In genomic region chr7:142967884-142968808, GRCm38 (mm10) we compare ENCODE assay signal across 9 mouse cellular contexts. TPM values are rescaled to one million over a fixed set of nuclear protein-coding genes. Genes with fewer than 3 reads are reported as not detected.
DNase-seq lines count a peak whose midpoint lies in the region; ATAC-seq and TF ChIP-seq lines count a peak whose summit lies in the region.
"Had no signal": no experiment of that assay in that cellular context is flagged by ENCODE, and none has a peak within 500 bp of the region (broad histone marks: within the 10 kb centered on the region; RNA-seq: fewer than 3 reads in every experiment).

No protein-coding gene starts in this region.

- peak overlapping the region; percentile 36 for H3K4me3 ChIP-seq in brown adipose tissue, adult 24 weeks (ENCODE audit: insufficient read depth, low read depth, low read length)
- H3K4me3 ChIP-seq in kidney, embryonic 16.5 days (ENCODE audit: low read length), result peak overlapping the region; percentile 54
- H3K4me3 ChIP-seq in liver, adult 2 months (ENCODE audit: insufficient read depth, low read depth, low read length), result peak overlapping the region; percentile 31; the same call in 1 of the 2 replicates
- peak overlapping the region; percentile 47 for H3K4me3 ChIP-seq in midbrain, embryonic 16.5 days (ENCODE audit: low read depth, low read length)
- H3K4me3 ChIP-seq in stomach, postnatal 0 days (ENCODE audit: low read depth, low read length), result peak overlapping the region; percentile 41
- H3K4me3 ChIP-seq: myocyte had no signal

- H3K9ac ChIP-seq in kidney, embryonic 16.5 days (replicated peaks; ENCODE audit: low read length), result peak overlapping the region; percentile 28
- H3K9ac ChIP-seq in liver, adult 2 months (ENCODE audit: low read depth, low read length), result no peak overlapping the region
- H3K9ac ChIP-seq in midbrain, embryonic 16.5 days (ENCODE audit: low read depth, low read length), result peak overlapping the region; percentile 61
- H3K9ac ChIP-seq in stomach, postnatal 0 days (ENCODE audit: low read length), result peak overlapping the region; percentile 50

- H3K79me2 ChIP-seq in liver, adult 2 months (ENCODE audit: control insufficient read depth, insufficient read depth, low read length), result no peaks in the 10 kb centered on the region

- H3K4me1 ChIP-seq in brown adipose tissue, adult 24 weeks (ENCODE audit: control insufficient read depth, insufficient read depth, insufficient read length, low read length), result no peaks in the 10 kb centered on the region
- H3K4me1 ChIP-seq in kidney, embryonic 16.5 days (ENCODE audit: insufficient read depth, low read length), result peaks cover 25% of the 10 kb centered on the region
- H3K4me1 ChIP-seq in liver, adult 2 months (ENCODE audit: control insufficient read depth, insufficient read depth, low read length), result peaks cover 3% of the 10 kb centered on the region; the same call in 1 of the 2 replicates
- H3K4me1 ChIP-seq in midbrain, embryonic 16.5 days (ENCODE audit: control insufficient read depth, insufficient read depth, low read length), result peaks cover 20% of the 10 kb centered on the region
- peaks cover 9% of the 10 kb centered on the region; the same call in 1 of the 2 replicates for H3K4me1 ChIP-seq in stomach, postnatal 0 days (replicated peaks; ENCODE audit: control insufficient read depth, insufficient read depth)

- no peak overlapping the region for H3K27ac ChIP-seq in brown adipose tissue, adult 24 weeks (replicated peaks; ENCODE audit: low read depth, low read length)
- no peak overlapping the region for H3K27ac ChIP-seq in kidney, embryonic 16.5 days (ENCODE audit: low read length)
- H3K27ac ChIP-seq in liver, adult 2 months (replicated peaks; ENCODE audit: insufficient read depth, low read depth, low read length), result no peak overlapping the region
- H3K27ac ChIP-seq in midbrain, embryonic 16.5 days (ENCODE audit: low read length), result no peak overlapping the region
- peak overlapping the region; percentile 86 for H3K27ac ChIP-seq in stomach, postnatal 0 days (replicated peaks)

- peak overlapping the region; percentile 94 for H3K4me2 ChIP-seq in kidney, embryonic 16.5 days (replicated peaks; ENCODE audit: low read depth, low read length)
- H3K4me2 ChIP-seq in midbrain, embryonic 16.5 days (ENCODE audit: low read length), result peak overlapping the region; percentile 90
- peak overlapping the region; percentile 82 for H3K4me2 ChIP-seq in stomach, postnatal 0 days (replicated peaks; ENCODE audit: low read depth)

- no peak for ATAC-seq in CD4-positive, CD25-positive, alpha-beta regulatory T cell, adult 4 months
- peak; percentile 64 for ATAC-seq in kidney, embryonic 16.5 days (ENCODE audit: low FRiP score, low TSS enrichment)
- ATAC-seq in midbrain, embryonic 16.5 days, result peak; percentile 90
- ATAC-seq in stomach, postnatal 0 days (ENCODE audit: low FRiP score, low TSS enrichment), result peak; percentile 48

- TF ChIP-seq POLR2A in liver, adult 2 months (IDR thresholded peaks at IDR 0.05; ENCODE audit: extremely low read depth, insufficient read depth, low read length), result no peak

- no peaks in the 10 kb centered on the region for H3K36me3 ChIP-seq in kidney, embryonic 16.5 days (ENCODE audit: insufficient read depth, low read length)
- H3K36me3 ChIP-seq in liver, adult 2 months (ENCODE audit: control insufficient read depth, insufficient read depth, low read length), result no peaks in the 10 kb centered on the region
- H3K36me3 ChIP-seq in midbrain, embryonic 16.5 days (ENCODE audit: control insufficient read depth, insufficient read depth, low read length), result no peaks in the 10 kb centered on the region
- no peaks in the 10 kb centered on the region for H3K36me3 ChIP-seq in stomach, postnatal 0 days (ENCODE audit: control insufficient read depth, insufficient read depth, low read length)

- TF ChIP-seq EP300 in stomach, postnatal 0 days (optimal IDR thresholded peaks at IDR 0.05), result no peak

- under 1% methylated on average over 90 of the region's 90 CpGs for WGBS in kidney, embryonic 16.5 days
- WGBS in liver, adult 2 months, result under 1% methylated on average over 90 of the region's 90 CpGs
- WGBS in midbrain, embryonic 16.5 days, result under 1% methylated on average over 90 of the region's 90 CpGs
- under 1% methylated on average over 89 of the region's 90 CpGs for WGBS in stomach, postnatal 0 days

- no peak for TF ChIP-seq CTCF in liver, adult 2 months (IDR thresholded peaks at IDR 0.05; ENCODE audit: low read depth, low read length)
- peak; percentile 57 for TF ChIP-seq CTCF in stomach, postnatal 0 days (IDR thresholded peaks at IDR 0.05; ENCODE audit: low read depth)

- peak; percentile 73 for DNase-seq in CD4-positive, CD25-positive, alpha-beta regulatory T cell, adult 2 months (ENCODE audit: low read depth, low spot score)
- peak; percentile 29 to 39 for DNase-seq in frontal cortex, postnatal 25 days (ENCODE audit: low spot score in 2 of 2)
- DNase-seq in liver, adult 2 months (ENCODE audit: extremely low read depth, low read depth, low spot score), result peak; percentile 12
- peak; percentile 71 for DNase-seq in stomach, postnatal 0 days (ENCODE audit: low spot score)

- peaks cover 67% of the 10 kb centered on the region for H3K27me3 ChIP-seq in kidney, embryonic 16.5 days (ENCODE audit: insufficient read depth, low read length)
- peaks cover 15% of the 10 kb centered on the region for H3K27me3 ChIP-seq in liver, adult 2 months (ENCODE audit: control insufficient read depth, insufficient read depth, low read length)
- H3K27me3 ChIP-seq in midbrain, embryonic 16.5 days (ENCODE audit: control insufficient read depth, insufficient read depth, low read depth, low read length), result peaks cover 59% of the 10 kb centered on the region
- H3K27me3 ChIP-seq in stomach, postnatal 0 days (ENCODE audit: control insufficient read depth, insufficient read depth, low read length), result peaks cover 14% of the 10 kb centered on the region; the same call in 1 of the 2 replicates

- H3K9me3 ChIP-seq in kidney, embryonic 16.5 days (ENCODE audit: low read length), result no peaks in the 10 kb centered on the region
- no peaks in the 10 kb centered on the region for H3K9me3 ChIP-seq in midbrain, embryonic 16.5 days (replicated peaks; ENCODE audit: control insufficient read depth, low read length, poor library complexity, severe bottlenecking)
- H3K9me3 ChIP-seq in stomach, postnatal 0 days (ENCODE audit: control insufficient read depth, low read length), result no peaks in the 10 kb centered on the region

RNA-seq across cellular contexts. Expression of gene Ascl2, which starts 0.9 kb away (rescaled TPM):
- 1 to 10 TPM in 1 of 2 experiments, under 1 TPM in 1; 0.66 to 1.7 TPM for polyA plus RNA-seq in CD4-positive, CD25-positive, alpha-beta regulatory T cell, adult 4 months (2017; shearing (Covaris generic))
- polyA plus RNA-seq in brown adipose tissue, adult 24 weeks (2012; ENCODE audit: insufficient read depth, insufficient read length, missing spikeins), result not detected in 2 replicates
- 0.75 and 1.3 TPM in 2 replicates for polyA plus RNA-seq in kidney, embryonic 16.5 days (2015; fragmentation: Nextera tagmentation; extraction: Ambion mirVana)
- total RNA-seq in liver, adult 2 months (2014; rRNA removed), result not detected in 2 replicates
- polyA plus RNA-seq in liver, adult 2 months (2012; rRNA removed), result 0.11 TPM in 1 of 2 replicates, not detected in the other
- 0.39 and 0.55 TPM in 2 replicates for polyA plus RNA-seq in midbrain, embryonic 16.5 days (2015; fragmentation: Nextera tagmentation; extraction: Ambion mirVana)
- polyA plus RNA-seq in stomach, postnatal 0 days (2015; fragmentation: Nextera tagmentation; extraction: Ambion mirVana), result 4.3 and 4.5 TPM in 2 replicates
- polyA plus RNA-seq: myocyte had no signal

RNA-seq across cellular contexts. Expression of gene Tspan32, which starts 36.7 kb away (rescaled TPM):
- polyA plus RNA-seq in CD4-positive, CD25-positive, alpha-beta regulatory T cell, adult 4 months (2017; shearing (Covaris generic)), result 100 to 1,000 TPM; 672 to 754 TPM
- polyA plus RNA-seq in brown adipose tissue, adult 24 weeks (2012; ENCODE audit: insufficient read depth, insufficient read length, missing spikeins), result 0.83 and 1.3 TPM in 2 replicates
- polyA plus RNA-seq in kidney, embryonic 16.5 days (2015; fragmentation: Nextera tagmentation; extraction: Ambion mirVana), result 1.5 and 1.6 TPM in 2 replicates
- total RNA-seq in liver, adult 2 months (2014; rRNA removed), result 0.46 and 1.1 TPM in 2 replicates
- polyA plus RNA-seq in liver, adult 2 months (2012; rRNA removed), result 0.56 and 1.0 TPM in 2 replicates
- 0.30 and 0.48 TPM in 2 replicates for polyA plus RNA-seq in midbrain, embryonic 16.5 days (2015; fragmentation: Nextera tagmentation; extraction: Ambion mirVana)
- polyA plus RNA-seq in stomach, postnatal 0 days (2015; fragmentation: Nextera tagmentation; extraction: Ambion mirVana), result 0.61 and 0.98 TPM in 2 replicates

RNA-seq across cellular contexts. Expression of gene Th, which starts 37.2 kb away (rescaled TPM):
- polyA plus RNA-seq in CD4-positive, CD25-positive, alpha-beta regulatory T cell, adult 4 months (2017; shearing (Covaris generic)), result not detected
- not detected in 2 replicates for polyA plus RNA-seq in brown adipose tissue, adult 24 weeks (2012; ENCODE audit: insufficient read depth, insufficient read length, missing spikeins)
- polyA plus RNA-seq in kidney, embryonic 16.5 days (2015; fragmentation: Nextera tagmentation; extraction: Ambion mirVana), result 6.5 and 14.0 TPM in 2 replicates
- total RNA-seq in liver, adult 2 months (2014; rRNA removed), result 0.60 TPM in 1 of 2 replicates, not detected in the other
- not detected in 2 replicates for polyA plus RNA-seq in liver, adult 2 months (2012; rRNA removed)
- 17.8 and 28.7 TPM in 2 replicates for polyA plus RNA-seq in midbrain, embryonic 16.5 days (2015; fragmentation: Nextera tagmentation; extraction: Ambion mirVana)
- 0.76 and 1.2 TPM in 2 replicates for polyA plus RNA-seq in stomach, postnatal 0 days (2015; fragmentation: Nextera tagmentation; extraction: Ambion mirVana)
- polyA plus RNA-seq: myocyte had no signal

Comparison
In these comparisons a context has a peak if more than half of its experiments do, and no peak if none do; other contexts are left out.
1. DNase-seq: peak in every context shown above with its lines; median percentile 73 in CD4-positive, CD25-positive, alpha-beta regulatory T cell, adult 2 months; 71 in stomach, postnatal 0 days; 34 in frontal cortex, postnatal 25 days; 12 in liver, adult 2 months.
2. RNA of gene Tspan32, which starts 36.7 kb away (polyA plus RNA-seq): 672 to 754 TPM in CD4-positive, CD25-positive, alpha-beta regulatory T cell, adult 4 months; 1.5 to 1.6 TPM in kidney, embryonic 16.5 days, 0.56 to 1.0 TPM in liver, adult 2 months, 0.83 to 1.3 TPM in brown adipose tissue, adult 24 weeks, 0.61 to 0.98 TPM in stomach, postnatal 0 days and 0.30 to 0.48 TPM in midbrain, embryonic 16.5 days; every median in the first group is over 100 times any median in the second.
3. Peak in every context shown above with its lines, with median percentiles within 50 percentile points of each other: H3K4me3 ChIP-seq and H3K4me2 ChIP-seq.